Mouse (Mus musculus): ENCODE measurements around the gene Gclc.
"Not testable (repeated sequence)": the region's sequence is repeated elsewhere in the genome, so short reads cannot be mapped to it uniquely, and the experiment has no call there.

Gclc gene

DNA sequence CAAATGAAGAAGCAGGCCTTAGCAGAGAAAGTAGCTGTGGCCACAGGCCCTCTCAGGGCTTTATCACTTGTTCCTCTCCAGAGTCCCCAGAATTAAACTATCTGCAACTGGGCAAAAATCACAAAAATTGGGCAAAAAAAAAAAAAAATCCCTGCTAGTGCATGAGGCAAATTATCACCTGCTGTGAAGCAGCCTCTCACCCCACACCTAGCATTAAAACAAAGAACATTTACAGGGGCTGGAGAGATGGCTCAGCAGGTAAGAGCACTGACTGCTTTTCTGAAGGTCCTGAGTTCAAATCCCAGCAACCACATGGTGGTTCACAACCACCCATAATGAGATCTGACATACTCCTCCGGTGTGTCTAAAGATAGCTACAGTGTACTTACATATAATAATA lies 6.0 kb upstream of the Gclc start:
- DNase-seq: not testable (repeated sequence)

DNA sequence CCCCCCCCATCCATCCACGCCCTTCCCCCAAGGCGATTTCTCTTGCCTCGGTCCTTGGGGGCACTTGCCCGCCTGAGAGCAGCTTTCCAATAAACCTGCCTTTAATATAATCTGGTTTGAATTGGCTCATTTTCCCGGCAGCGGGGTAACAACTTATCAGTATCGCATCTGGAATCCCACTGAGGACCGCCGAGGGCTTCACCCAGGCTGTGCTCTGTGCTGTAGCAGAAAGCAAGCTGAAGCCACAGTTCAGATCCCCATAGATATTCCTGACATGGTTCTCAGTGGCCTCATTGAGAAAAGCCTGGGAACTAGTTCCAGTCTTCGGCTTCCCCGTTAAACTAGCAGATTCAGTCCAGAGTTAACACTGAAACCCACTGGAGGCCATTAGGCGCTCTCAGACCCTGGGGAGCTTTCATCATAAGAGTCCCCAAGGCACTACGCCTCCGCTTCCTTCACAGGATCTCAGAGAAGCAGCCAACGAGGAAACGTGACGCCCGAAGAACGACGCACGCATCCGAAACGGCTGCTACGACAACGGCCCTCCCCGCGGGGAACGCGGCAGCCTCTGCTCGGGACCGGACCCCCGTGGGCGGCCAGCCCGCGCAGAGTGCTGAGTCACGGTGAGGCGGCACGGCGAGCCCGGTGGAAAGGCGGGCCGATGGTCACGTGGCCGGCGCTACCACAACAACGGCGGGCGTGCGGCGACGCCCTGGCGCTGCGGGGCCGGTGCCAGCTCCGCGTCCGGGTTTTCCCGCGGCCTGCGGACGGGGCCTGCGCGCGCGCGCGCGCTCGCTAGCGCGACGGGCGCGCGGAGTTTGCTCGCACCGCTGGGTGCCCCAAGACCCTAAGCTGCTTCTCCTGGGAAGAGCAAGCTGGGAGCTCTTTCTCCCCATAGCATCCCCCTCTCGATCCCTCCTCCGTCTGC lies 3.9 kb upstream of the Gclc start:
- DNase-seq: peak; percentile 95

DNA sequence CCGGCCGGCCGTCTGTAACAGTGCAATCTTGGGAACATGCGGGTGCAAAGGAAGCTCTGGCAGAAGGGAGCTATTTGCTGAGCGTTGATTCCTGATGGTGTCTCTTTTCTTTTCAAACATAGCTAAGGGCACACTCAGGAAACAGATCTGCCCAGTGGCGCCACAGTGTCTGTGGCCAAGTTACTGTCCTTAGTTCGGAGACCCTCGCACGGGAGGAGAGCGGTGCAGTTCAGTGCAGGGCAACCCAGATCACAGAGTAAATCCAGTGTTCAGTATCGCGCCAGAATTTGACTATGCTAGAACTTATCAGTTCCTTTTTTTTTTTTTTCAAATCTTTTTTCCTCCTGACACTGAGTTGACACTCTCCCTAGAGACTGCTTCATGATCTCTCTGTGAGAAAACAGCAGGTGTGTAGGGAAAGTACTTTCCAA lies 3.2 kb upstream of the Gclc start:
- peak; percentile 34 for DNase-seq

GRCm38 (mm10) chr9:77754728-77755402 lies 530 bp downstream of the Gclc start:
- DNase-seq: peak; percentile 79

- DNase-seq: no peak
These were observed 1.1 kb downstream of the Gclc start for GRCm38 (mm10) chr9:77755403-77755784.

DNA sequence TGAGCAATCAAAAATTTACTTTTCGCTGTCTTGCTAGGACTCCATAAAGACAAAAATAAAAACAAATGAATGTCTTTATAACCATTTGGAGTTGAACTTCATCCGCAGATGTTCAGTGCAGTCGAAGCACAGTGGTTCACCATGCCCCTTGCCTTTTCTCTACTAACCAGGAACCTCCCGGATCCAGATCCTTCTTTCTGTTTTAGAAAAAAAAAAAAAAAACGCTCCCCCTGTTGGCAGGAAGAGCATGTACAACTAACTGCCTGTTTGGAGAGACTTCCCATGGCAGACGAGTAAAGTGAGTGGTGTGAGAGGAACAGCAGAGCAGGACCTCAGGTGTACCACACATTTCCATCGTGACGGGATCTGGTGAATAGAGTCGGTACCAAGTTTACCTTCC lies 1.7 kb downstream of the Gclc start:
- DNase-seq: no peak

DNA sequence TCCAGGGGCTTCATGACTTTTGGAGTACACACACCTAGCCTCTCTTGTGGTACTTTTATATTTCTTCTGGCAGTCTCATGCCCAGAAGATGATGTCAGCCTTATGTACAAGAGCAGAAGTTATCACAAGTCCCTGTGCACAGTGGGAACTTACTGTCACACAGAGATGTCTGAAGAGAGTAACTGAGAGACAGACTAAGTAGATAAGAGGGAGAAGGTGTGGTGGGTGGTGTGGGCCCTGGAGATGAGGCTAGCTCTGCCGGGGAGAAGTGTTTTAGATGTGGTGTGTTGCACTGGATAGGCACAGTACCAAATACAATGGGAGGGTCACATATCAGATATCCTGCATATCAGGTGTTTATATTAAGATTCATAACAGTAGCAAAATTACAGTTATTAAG lies 3.0 kb downstream of the Gclc start:
- DNase-seq: no peak

GRCm38 (mm10) chr9:77758481-77758880 lies 4.1 kb downstream of the Gclc start:
- no peak for DNase-seq

DNA sequence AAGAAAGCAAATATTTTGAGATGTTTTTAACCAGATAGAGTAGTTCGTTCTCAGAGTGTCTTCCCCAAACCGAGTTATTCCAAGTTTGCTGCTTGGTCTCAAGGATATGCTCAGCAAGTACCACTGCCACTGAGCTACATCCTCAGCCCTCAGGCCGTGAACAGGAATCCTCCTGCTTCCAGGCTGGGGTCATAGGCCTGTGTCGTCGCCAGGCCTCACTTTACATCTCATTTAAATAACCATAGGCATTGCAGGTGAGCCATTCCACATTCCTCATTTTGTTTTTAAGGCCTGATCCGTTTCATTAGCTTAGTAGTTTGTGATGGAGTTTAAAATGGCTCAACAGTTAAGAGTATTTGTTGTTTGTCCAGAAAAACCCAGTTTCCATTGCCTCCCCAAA lies 4.8 kb downstream of the Gclc start:
- DNase-seq: no peak

DNA sequence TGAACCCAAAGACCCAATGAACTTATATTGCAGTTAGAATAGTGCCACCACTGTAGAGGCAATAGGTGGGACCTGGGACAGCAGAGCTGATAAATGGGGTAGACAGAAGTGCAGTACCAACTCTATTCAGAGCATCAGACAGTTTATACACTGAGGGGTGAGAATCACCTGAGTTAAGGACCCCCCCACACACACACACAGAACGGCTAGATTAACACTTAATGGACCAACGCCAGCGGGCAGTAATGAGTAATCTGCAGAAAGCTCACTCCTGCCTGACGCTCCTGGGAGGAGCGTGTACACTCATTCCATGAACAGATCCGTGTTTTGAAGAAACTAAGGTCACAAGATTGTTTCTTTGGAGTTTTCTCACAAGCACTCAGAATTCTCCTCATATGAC lies 5.4 kb downstream of the Gclc start:
- no peak for DNase-seq

- no peak for DNase-seq
These were observed 11.9 kb downstream of the Gclc start for GRCm38 (mm10) chr9:77766218-77766617.

DNA sequence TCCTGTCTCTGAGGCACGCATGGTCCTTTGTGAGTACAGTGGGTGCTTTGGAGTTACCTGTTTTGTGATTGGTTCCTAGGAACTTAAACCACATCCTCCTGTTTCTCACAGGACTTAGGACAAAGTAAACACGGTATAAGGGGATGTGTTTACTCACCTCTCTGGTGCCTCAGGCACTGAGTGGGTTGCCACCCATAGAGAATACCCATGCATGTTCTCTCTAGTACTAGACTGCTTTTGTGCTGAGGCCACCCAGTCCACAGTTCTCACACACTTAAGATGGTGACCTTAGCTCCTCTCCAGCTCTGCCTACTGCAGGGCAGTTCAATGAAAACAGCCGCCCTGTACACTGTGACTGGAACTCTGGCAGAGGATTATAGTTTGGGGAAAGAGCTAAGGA lies 12.4 kb downstream of the Gclc start:
- peak; percentile 25 for DNase-seq

GRCm38 (mm10) chr9:77770909-77771308 lies 16.6 kb downstream of the Gclc start:
- no peak for DNase-seq

- no peak for DNase-seq
These were observed 17.0 kb downstream of the Gclc start for GRCm38 (mm10) chr9:77771330-77771729.

GRCm38 (mm10) chr9:77771765-77772383 lies 17.5 kb downstream of the Gclc start:
- no peak for DNase-seq

DNA sequence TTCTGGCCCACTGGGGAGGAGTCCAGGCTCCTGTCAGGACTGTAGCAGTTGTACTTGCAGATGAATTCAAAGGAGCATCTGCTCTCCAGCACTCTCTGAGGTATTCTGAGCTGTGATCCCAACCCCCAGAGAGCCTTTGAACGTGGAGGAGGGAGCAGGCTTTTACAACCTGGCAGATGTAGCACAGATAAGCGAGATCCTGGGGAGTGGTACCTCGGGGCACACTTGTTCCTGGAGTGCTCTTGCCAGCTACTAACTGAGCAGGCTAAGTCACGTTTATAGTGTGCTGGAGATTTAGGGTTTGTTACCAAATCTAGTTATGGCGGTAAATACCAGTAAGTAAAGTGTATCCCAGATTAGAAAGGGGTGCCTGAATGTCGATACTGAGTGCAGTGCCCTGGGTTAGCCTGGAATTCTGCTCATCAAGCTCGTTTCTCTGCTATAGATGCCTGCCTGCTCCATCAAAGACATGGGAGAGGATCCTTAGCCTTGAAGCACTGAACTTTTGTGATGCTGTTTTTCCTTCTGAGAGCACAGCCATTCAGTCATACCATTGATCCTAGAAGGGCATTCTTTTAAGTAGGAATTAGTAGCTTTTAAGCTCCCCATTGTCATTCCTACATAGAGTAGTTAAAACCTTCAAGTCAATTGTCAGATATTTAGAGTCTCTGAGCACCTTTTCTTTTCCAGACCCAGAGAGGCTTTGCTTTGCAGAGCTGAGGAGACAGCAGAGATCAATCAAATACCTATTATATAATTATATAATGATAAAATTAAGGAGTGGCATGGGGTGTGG lies 22.6 kb downstream of the Gclc start:
- DNase-seq: no peak

DNA sequence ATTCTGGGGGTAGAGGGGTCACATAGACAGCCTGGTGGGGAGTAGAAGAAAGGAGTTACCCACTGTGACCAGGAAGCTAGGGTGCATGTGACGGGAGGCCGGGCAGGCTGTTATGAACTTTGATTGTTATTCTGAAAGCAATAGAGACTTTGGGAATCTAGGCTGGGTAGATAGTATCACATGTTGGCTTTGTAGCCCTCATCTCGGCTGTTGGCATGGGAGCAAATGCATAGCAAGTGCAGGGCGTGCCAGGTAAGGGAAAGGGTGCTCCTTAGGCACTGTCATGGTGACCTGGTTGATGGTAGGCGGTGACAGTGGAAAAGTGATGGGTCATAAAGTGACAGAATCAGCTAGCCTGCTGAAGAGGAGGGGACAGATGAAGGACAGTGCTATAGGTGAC lies 23.3 kb downstream of the Gclc start:
- no peak for DNase-seq

DNA sequence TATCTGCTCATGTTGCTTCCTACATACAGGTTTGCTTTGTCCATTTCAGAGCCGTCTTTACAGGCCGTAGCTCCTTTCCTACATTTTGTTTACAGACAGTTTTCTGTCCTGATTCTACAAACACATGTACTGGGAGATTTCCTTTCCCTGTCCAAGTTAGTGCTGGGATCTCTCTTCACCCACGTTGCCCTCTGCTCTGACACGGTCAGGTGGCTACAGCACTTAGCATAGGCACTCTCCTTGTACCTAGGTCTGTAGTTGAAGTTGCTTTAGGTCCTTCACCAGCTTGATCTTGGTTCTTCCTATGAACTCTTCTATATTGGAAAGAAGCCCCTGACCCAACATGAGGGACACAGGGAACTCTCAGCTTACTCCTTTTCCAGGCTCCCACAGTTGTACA lies 25.4 kb downstream of the Gclc start:
- DNase-seq: no peak

- DNase-seq: peak; percentile 60
These were observed 27.3 kb downstream of the Gclc start for GRCm38 (mm10) chr9:77781453-77782163.

DNA sequence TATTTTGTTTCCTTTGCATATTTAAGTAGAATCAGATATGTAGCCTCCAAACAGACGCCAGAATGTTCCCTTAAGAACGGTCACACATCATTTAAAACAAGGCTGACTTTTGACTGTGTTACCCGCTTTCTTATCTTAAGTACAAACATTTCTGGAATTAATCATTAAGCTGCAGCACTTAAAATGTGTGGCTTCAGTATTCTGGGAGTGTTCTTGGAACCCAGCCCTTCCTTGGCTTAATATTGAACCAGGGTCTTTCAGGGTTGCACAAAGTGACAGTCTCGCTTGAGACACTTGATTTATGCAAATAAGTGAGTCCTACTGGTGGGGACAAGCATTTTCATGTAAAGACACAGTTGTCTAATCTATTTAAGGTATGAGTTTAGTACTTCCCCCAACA lies 27.9 kb downstream of the Gclc start:
- DNase-seq: peak; percentile 58

GRCm38 (mm10) chr9:77783006-77783405 lies 28.7 kb downstream of the Gclc start:
- DNase-seq: no peak

DNA sequence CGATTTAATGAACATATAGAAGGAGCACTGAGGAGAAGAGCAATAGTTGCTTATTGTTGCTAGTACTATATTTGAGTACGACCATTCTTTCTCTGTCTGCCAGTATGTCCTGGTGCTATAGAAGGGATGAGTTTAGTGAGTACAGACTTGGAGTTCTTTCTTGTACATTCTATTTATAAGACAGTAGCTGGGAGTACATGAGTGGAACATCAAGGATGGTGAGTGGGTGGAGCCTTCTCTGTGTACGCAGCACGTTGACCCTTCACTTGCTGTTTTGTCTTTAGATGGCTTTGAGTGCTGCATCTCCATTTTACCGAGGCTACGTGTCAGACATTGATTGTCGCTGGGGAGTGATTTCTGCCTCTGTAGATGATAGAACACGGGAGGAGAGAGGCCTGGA lies 31.1 kb downstream of the Gclc start:
- no peak for DNase-seq

Measured in lung, postnatal 36 days (tissue).